Mouse (Mus musculus): ENCODE measurements around the gene Disp1. TPM values are rescaled to one million over a fixed set of nuclear protein-coding genes. Genes with fewer than 3 reads are reported as not detected.

Gene Disp1
- polyA plus RNA-seq, 1 experiment from 2014 or later: 5.5 TPM

DNA sequence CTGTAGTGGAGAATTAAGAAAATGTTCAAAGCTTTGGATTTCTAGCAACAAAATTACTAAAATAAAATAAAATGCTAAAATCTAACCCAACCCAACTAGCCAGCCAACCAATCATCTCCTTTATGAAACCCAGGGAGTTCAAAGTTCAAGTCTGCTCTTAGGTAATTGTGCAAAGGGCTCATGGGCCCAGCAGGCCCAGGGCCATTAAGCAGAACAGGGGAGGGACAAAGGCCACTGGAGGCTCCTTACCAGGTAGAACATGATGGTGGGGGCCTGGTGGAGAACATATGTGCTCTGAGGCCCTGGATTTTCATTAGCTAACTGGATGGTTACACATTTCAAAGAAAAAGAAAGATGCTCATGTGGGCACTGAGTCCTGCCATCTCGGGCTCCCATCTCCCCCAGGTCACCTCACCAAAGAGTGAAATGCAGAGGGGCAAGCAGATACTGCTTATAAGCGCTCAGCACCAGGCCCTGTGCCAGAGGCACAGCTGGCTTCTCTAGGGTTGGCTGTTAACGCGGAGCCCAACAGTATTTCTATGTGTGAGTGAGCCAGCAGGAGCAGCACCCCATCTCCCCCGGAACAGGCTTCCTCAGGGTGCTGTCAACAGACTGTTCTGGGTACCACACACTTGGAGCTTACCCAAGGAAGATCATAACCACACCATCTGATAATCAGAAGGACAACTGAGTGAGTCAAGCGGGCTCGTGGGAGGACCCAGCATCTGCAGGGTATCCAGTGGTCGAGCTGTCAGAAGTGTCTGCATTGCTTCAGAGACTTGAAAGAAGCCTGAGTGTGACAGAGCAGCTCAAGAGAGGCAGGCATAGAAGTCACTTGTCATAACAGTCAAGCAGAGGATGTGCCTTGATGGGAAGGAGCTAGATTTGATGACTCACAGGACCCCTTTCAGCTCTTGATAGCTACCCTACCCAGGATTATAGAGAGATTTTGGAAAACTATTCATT, 137.0 kb downstream of the Disp1 start:
- H3K4me3 ChIP-seq (ENCODE audit: low read depth, low read length): no peak overlapping the region
- peaks cover 40% of the 10 kb centered on the region for H3K36me3 ChIP-seq (ENCODE audit: control insufficient read depth, insufficient read depth, low read length)
- no peaks in the 10 kb centered on the region for H3K4me1 ChIP-seq (ENCODE audit: control insufficient read depth, insufficient read depth, low read length)
- H3K9ac ChIP-seq (ENCODE audit: low read length): no peak overlapping the region
- H3K27me3 ChIP-seq (replicated peaks; ENCODE audit: control insufficient read depth, insufficient read depth, low read length): no peaks in the 10 kb centered on the region
- H3K4me2 ChIP-seq (ENCODE audit: low read length): no peak overlapping the region
- H3K27ac ChIP-seq (ENCODE audit: low read depth, low read length): no peak overlapping the region
- peak; percentile 37 for DNase-seq (ENCODE audit: low spot score)
- H3K9me3 ChIP-seq (replicated peaks; ENCODE audit: control insufficient read depth, low read length): no peaks in the 10 kb centered on the region
- peak; percentile 65; the same call in 1 of the 2 replicates for ATAC-seq
- 81% methylated on average over 8 of the region's 8 CpGs for WGBS

DNA sequence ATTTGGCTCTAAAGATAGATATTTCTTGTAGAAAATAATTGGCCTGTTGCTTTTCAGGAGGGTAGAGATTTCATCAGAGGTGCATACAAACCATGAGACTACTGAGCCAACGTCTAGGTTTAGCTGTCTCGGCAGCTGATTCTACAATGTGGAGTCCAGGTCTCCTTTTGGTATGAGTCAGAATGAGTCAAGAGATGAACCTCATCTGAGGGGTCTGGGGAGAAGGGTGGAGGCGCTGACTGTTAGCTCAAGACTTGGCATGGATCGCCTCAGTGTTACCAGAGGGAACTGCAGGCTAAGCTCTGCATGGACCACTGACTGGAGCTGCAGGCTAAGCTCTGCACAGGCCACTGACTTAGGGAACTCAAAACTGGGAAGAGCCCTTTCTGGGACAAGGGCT, 138.9 kb downstream of the Disp1 start:
- no peak for DNase-seq (ENCODE audit: low spot score)
- Histone ChIP-seq H3K9me3 (replicated peaks; ENCODE audit: control insufficient read depth, low read length) (no peaks in the 10 kb centered on the region), H3K9ac (ENCODE audit: low read length) (no peak overlapping the region), H3K27me3 (replicated peaks; ENCODE audit: control insufficient read depth, insufficient read depth, low read length) (no peaks in the 10 kb centered on the region), H3K4me2 (ENCODE audit: low read length) (no peak overlapping the region), H3K27ac (ENCODE audit: low read depth, low read length) (no peak overlapping the region), H3K4me3 (ENCODE audit: low read depth, low read length) (no peak overlapping the region), H3K36me3 (ENCODE audit: control insufficient read depth, insufficient read depth, low read length) (peaks cover 21% of the 10 kb centered on the region), H3K4me1 (ENCODE audit: control insufficient read depth, insufficient read depth, low read length) (no peaks in the 10 kb centered on the region)
- 57% methylated on average over 4 of the region's 4 CpGs for WGBS
- ATAC-seq: no peak

DNA sequence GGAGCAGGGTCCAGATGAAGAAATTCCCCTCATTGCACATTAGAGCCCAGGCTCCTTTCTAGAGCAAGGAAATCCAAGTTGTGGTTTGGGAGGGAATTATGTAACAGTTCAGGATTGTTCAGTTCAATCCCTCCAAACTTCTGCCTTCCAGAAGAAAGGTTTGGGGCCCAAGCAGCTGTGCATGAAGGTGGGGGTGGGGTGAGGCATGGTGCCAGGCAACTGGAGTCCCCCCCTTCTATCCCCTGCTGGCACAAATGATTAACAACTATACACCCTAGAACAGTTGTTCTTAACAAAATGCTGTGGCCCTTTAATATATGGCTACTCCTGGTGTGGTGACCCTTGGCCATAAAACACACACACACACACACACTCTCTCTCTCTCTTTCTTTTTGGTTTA, 140.2 kb downstream of the Disp1 start:
- no peaks in the 10 kb centered on the region for H3K27me3 ChIP-seq (replicated peaks; ENCODE audit: control insufficient read depth, insufficient read depth, low read length)
- H3K36me3 ChIP-seq (ENCODE audit: control insufficient read depth, insufficient read depth, low read length): peaks cover 8% of the 10 kb centered on the region; the same call in 1 of the 2 replicates
- no peaks in the 10 kb centered on the region for H3K4me1 ChIP-seq (ENCODE audit: control insufficient read depth, insufficient read depth, low read length)
- ATAC-seq: no peak
- H3K27ac ChIP-seq (ENCODE audit: low read depth, low read length): no peak overlapping the region
- H3K4me3 ChIP-seq (ENCODE audit: low read depth, low read length): no peak overlapping the region
- H3K4me2 ChIP-seq (ENCODE audit: low read length): no peak overlapping the region
- no peak for DNase-seq (ENCODE audit: low spot score)
- no peaks in the 10 kb centered on the region for H3K9me3 ChIP-seq (replicated peaks; ENCODE audit: control insufficient read depth, low read length)
- no peak overlapping the region for H3K9ac ChIP-seq (ENCODE audit: low read length)

DNA sequence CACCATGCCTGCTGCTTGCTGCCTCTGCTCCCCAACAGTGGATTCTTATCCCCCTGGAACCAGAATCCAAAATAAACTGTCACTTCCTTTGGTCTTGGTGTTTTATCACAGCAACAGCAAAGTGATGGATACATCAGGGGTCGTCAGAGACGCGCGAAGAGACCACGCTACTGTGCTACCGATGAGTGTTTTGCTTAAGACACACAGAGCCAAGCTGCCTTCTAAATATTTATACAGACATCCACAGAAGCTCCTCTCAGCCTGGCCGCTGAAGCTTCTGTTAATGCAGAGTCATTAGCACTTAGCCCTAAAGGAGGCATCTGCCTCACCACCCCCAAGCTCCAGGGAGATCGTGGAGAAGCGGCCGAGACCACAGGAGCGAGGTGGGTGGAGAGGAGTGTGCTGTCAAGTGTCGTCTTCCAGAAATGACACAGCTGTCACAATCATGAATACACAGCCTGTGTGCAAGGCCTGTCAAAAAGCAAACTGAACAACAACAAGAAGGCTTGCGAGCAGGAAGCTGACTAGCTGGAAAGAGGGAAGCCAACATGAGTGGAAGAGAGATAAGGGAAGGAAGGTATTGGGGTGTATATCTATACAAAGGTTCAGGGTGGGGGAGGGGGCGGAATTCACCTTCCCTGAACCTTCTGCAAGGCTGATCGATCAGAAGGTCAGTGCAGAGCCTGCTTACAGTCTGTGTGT, 146.1 kb downstream of the Disp1 start:
- Histone ChIP-seq H3K4me3 (ENCODE audit: low read depth, low read length) (no peak overlapping the region), H3K27me3 (replicated peaks; ENCODE audit: control insufficient read depth, insufficient read depth, low read length) (no peaks in the 10 kb centered on the region), H3K4me2 (ENCODE audit: low read length) (no peak overlapping the region), H3K9ac (ENCODE audit: low read length) (no peak overlapping the region), H3K9me3 (replicated peaks; ENCODE audit: control insufficient read depth, low read length) (no peaks in the 10 kb centered on the region), H3K27ac (ENCODE audit: low read depth, low read length) (peak overlapping the region; percentile 14; the same call in 1 of the 2 replicates), H3K36me3 (ENCODE audit: control insufficient read depth, insufficient read depth, low read length) (no peaks in the 10 kb centered on the region), H3K4me1 (ENCODE audit: control insufficient read depth, insufficient read depth, low read length) (no peaks in the 10 kb centered on the region)
- WGBS: 70% methylated on average over 15 of the region's 15 CpGs
- ATAC-seq (0 out of 2 replicates have a peak, but pooled peaks have one; percentile 48), DNase-seq (ENCODE audit: low spot score) (peak; percentile 33)

DNA sequence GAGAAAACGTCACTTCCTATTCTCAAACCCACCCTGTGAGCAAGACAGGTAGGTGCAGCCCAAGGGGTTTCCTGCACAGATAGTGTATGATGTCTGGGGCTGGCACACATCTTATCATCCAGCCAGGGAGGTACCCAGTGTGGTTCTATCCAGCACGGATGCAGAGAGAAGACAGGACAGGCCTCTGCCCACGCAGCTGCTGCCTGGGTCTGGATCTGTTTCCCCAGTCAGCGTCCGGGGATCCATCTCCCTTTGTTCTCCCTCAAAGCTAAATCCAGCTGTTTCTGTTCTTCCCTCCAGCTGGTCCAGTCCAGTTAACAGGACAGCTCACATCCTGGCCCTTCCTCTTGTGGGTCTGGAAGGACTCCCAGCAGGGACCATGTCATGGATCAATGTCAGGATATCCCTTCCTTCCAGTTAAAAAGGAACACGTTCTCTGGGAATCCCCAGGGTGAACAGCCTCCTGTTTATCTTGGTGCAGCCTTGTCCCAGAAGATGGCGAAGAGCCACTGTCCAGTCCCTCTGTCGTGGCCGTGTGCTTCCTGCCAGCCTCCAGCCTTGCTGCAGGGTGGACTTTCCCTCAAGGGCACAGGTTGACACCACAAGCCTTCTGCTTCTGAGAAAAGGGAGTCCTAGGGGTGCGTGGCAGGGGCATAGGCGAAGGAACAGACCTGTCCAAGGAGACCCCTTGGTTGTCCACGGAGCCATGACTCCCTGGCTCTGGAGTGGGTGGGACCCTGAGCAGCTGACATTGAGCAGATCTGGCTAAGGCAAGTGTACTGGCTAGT, 148.9 kb downstream of the Disp1 start:
- no peaks in the 10 kb centered on the region for H3K27me3 ChIP-seq (replicated peaks; ENCODE audit: control insufficient read depth, insufficient read depth, low read length)
- H3K36me3 ChIP-seq (ENCODE audit: control insufficient read depth, insufficient read depth, low read length): no peaks in the 10 kb centered on the region
- no peak for DNase-seq (ENCODE audit: low spot score)
- no peak for ATAC-seq
- no peaks in the 10 kb centered on the region for H3K4me1 ChIP-seq (ENCODE audit: control insufficient read depth, insufficient read depth, low read length)
- H3K9ac ChIP-seq (ENCODE audit: low read length): no peak overlapping the region
- H3K4me2 ChIP-seq (ENCODE audit: low read length): no peak overlapping the region
- no peak overlapping the region for H3K27ac ChIP-seq (ENCODE audit: low read depth, low read length)
- 84% methylated on average over 12 of the region's 12 CpGs for whole genome bisulfite sequencing
- H3K4me3 ChIP-seq (ENCODE audit: low read depth, low read length): no peak overlapping the region
- H3K9me3 ChIP-seq (replicated peaks; ENCODE audit: control insufficient read depth, low read length): no peaks in the 10 kb centered on the region

DNA sequence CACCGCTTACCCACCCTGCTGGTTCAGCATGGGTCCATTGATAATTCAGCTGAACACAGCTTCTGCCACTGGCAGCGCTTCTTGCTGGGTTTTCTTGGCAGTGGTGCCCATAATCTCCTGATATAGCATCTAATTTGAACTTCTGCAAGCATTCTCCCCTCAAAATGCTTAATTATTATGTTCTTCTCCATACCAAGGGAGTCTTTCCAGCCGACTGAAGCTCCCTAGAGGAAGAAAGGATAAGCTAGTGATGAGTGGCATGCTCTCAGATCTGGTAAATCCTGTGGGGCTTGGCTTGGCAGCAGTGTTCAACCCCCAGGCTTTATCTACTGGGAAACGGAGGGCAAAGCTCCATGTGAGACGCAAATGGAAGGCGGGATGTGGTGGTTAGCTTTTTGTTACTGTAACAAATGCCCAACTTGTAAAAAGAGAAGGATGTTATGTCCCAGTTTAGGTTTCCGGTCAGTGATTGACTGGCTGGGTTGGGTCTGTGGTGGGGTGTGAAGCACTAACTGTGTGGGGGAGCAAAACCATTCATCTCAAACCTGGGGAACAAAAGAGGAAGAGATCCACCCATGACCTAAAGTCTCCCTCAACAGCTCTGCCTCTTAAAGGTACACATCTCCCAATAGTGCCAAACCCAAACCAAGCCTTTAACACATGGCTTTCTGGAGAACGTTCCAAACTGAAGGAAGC, 151.2 kb downstream of the Disp1 start:
- Histone ChIP-seq H3K27ac (ENCODE audit: low read depth, low read length) (no peak overlapping the region), H3K4me1 (ENCODE audit: control insufficient read depth, insufficient read depth, low read length) (0 out of 2 replicates have a peak, but pooled peaks cover 2% of the 10 kb centered on the region), H3K9ac (ENCODE audit: low read length) (no peak overlapping the region), H3K36me3 (ENCODE audit: control insufficient read depth, insufficient read depth, low read length) (no peaks in the 10 kb centered on the region), H3K4me3 (ENCODE audit: low read depth, low read length) (no peak overlapping the region), H3K27me3 (replicated peaks; ENCODE audit: control insufficient read depth, insufficient read depth, low read length) (no peaks in the 10 kb centered on the region), H3K4me2 (ENCODE audit: low read length) (no peak overlapping the region), H3K9me3 (replicated peaks; ENCODE audit: control insufficient read depth, low read length) (no peaks in the 10 kb centered on the region)
- 72% methylated on average over 8 of the region's 8 CpGs for WGBS
- DNase-seq (ENCODE audit: low spot score) (no peak), ATAC-seq (no peak)

DNA sequence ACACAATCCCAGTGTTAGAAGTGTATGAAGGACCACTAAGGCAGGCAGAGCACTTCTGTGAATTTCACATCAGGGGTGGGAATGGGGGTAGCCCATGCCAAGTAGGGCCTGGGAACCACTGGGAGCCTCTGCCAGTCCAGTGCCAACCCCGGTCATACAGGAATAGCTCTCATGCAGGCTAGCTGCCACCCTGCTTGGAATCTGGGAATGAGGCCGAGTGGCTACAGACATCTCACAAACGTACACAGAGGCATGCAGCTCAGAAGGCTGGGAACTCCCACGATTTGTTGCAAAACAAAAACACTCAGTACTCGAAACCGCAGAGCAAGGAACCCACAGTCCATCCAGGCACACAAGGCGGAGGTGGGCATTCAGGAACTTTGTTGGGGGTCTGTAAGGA, 153.5 kb downstream of the Disp1 start:
- no peak overlapping the region for H3K27ac ChIP-seq (ENCODE audit: low read depth, low read length)
- no peak overlapping the region for H3K4me2 ChIP-seq (ENCODE audit: low read length)
- ATAC-seq: no peak
- no peak overlapping the region for H3K4me3 ChIP-seq (ENCODE audit: low read depth, low read length)
- H3K36me3 ChIP-seq (ENCODE audit: control insufficient read depth, insufficient read depth, low read length): no peaks in the 10 kb centered on the region
- H3K9me3 ChIP-seq (replicated peaks; ENCODE audit: control insufficient read depth, low read length): no peaks in the 10 kb centered on the region
- 0 out of 2 replicates have a peak, but pooled peaks cover 2% of the 10 kb centered on the region for H3K4me1 ChIP-seq (ENCODE audit: control insufficient read depth, insufficient read depth, low read length)
- no peak overlapping the region for H3K9ac ChIP-seq (ENCODE audit: low read length)
- no peak for DNase-seq (ENCODE audit: low spot score)
- WGBS: 82% methylated on average over 7 of the region's 7 CpGs
- no peaks in the 10 kb centered on the region for H3K27me3 ChIP-seq (replicated peaks; ENCODE audit: control insufficient read depth, insufficient read depth, low read length)

DNA sequence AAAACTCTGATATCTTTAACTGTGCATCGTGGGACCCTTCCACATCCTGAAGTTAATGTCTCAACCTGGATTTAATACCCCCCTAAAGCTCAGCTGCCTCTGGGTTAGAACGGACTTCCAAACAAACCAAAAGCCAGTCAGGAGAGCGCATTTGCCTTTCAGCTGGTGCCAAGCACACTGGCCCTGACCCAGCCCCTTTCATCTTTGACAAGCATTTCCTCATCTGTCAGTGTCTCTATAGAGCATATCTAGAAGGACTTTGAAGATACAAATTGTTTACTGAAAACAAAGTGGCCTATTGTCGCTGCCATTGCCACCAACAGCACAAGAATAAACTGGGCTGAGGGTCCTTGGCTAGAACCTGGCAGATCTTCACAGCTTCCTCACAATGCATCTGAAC, 154.3 kb downstream of the Disp1 start:
- H3K4me3 ChIP-seq (ENCODE audit: low read depth, low read length): no peak overlapping the region
- no peaks in the 10 kb centered on the region for H3K36me3 ChIP-seq (ENCODE audit: control insufficient read depth, insufficient read depth, low read length)
- H3K4me1 ChIP-seq (ENCODE audit: control insufficient read depth, insufficient read depth, low read length): 0 out of 2 replicates have a peak, but pooled peaks cover 2% of the 10 kb centered on the region
- ATAC-seq (no peak), DNase-seq (ENCODE audit: low spot score) (no peak)
- H3K9me3 ChIP-seq (replicated peaks; ENCODE audit: control insufficient read depth, low read length): no peaks in the 10 kb centered on the region
- H3K9ac ChIP-seq (ENCODE audit: low read length): no peak overlapping the region
- no peaks in the 10 kb centered on the region for H3K27me3 ChIP-seq (replicated peaks; ENCODE audit: control insufficient read depth, insufficient read depth, low read length)
- 79% methylated on average over 4 of the region's 4 CpGs for WGBS
- no peak overlapping the region for H3K27ac ChIP-seq (ENCODE audit: low read depth, low read length)
- H3K4me2 ChIP-seq (ENCODE audit: low read length): no peak overlapping the region

All from forebrain, embryonic 14.5 days (tissue).